Mouse (Mus musculus) brown adipose tissue, adult 24 weeks (tissue): ENCODE data around the gene Fbxl20. TPM values are rescaled to one million over a fixed set of nuclear protein-coding genes. Genes with fewer than 3 reads are reported as not detected.

ENCODE experiments used
- H3K27ac ChIP-seq: fragments of 200-500 bp; replicated peaks from 2 replicates; pipeline ENCODE4 v1.5.1; 2012; ENCODE audit warnings: low read depth, mild to moderate bottlenecking, low read length
- H3K4me1 ChIP-seq: fragments of 200-500 bp; 2 replicates; pipeline ENCODE4 v1.6.1; 2012; ENCODE audit warnings: low read length, mixed read lengths; ENCODE audit not compliant: control insufficient read depth, insufficient read depth, insufficient read length
- H3K4me3 ChIP-seq: fragments of 200-500 bp; 2 replicates; pipeline ENCODE4 v1.5.1; 2012; ENCODE audit warnings: low read depth, mild to moderate bottlenecking, low read length, moderate library complexity; ENCODE audit not compliant: insufficient read depth
- polyA plus RNA-seq: library from polyadenylated mRNA; stranded (reverse); fragments of >200 nt; gene quantifications from 2 replicates; pipeline ENCODE4 v1.2.4, GENCODE M21; 2012; ENCODE audit not compliant: missing spikeins, insufficient read depth, insufficient read length

The Fbxl20 gene
- polyA plus RNA-seq, 1 experiment, result 14.1 TPM

DNA sequence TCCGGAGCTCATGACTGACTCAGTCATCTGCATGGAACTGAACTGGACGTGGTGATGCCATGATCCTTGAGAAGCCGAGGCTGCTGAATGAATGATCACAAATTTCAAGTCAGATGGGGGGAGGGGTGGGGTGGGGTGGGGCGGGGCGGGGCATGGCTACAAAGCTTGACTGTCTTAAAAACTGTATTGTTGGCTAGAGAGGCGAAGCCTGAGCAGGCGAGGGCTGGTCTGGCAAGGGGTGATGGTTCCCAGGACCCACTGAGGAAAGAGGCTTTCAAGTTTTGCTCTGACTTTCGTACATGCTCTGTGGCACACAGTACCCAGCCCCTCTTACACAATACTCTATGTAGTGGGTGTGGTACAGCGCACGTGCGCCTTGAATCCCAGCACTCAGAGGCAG is 12.4 kb downstream of the Fbxl20 start:
- H3K27ac ChIP-seq, result no peak overlapping the region
- H3K4me1 ChIP-seq, result peaks cover 29% of the 10 kb centered on the region

GRCm38 (mm10) chr11:98134951-98135350 is 15.3 kb downstream of the Fbxl20 start:
- H3K4me1 ChIP-seq, result peaks cover 26% of the 10 kb centered on the region
- H3K27ac ChIP-seq, result 0 out of 2 replicates have a peak overlapping the region, but pooled peaks have one; percentile 15
- no peak overlapping the region for H3K4me3 ChIP-seq

More for the DNA sequence above, 12.4 kb downstream of the Fbxl20 start:
- H3K4me3 ChIP-seq, result no peak overlapping the region

DNA sequence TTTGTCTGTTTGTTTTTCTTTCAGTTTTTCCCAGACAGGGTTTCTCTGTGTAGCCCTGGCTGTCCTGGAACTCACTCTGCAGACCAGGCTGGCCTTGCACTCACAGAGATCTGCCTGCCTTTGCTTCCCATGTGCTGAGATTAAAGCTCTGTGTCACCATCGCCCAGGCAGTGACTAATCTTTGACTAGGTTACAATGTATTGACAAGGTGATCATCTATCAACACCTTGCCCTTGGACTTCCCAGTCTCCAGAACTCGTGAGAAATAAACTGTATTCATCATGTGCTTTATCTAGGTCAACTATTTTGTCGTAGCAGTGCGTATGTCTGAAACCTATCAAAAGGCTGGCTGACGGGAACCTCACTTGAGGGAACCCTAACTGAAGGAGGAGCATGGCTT is 26.8 kb downstream of the Fbxl20 start:
- Histone ChIP-seq H3K4me1 (0 out of 2 replicates have a peak, but pooled peaks cover 2% of the 10 kb centered on the region), H3K27ac (no peak overlapping the region), H3K4me3 (no peak overlapping the region)

DNA sequence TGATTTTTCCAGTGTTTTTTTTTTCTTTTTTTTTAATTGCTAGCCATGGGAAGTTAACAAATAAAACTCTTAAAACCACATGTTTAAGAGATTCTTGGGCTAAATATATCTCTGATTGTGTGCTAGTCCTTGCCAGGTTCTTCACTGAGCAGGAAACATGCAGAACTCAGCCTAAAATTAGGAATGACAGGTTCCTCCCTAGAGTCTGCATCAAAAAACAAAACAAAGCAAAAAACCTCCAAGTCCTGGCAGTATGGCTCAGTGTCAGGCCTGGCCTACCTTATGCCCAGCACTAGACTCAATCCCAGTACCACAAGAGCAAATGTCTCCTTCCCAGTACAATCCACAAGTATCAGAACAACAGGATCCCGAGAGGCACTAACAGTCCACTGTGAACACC is 35.8 kb downstream of the Fbxl20 start:
- Histone ChIP-seq H3K27ac (peak overlapping the region; percentile 96), H3K4me3 (no peak overlapping the region), H3K4me1 (peaks cover 9% of the 10 kb centered on the region; the same call in 1 of the 2 replicates)

GRCm38 (mm10) chr11:98113504-98113903 is 36.7 kb downstream of the Fbxl20 start:
- peaks cover 9% of the 10 kb centered on the region; the same call in 1 of the 2 replicates for H3K4me1 ChIP-seq
- H3K4me3 ChIP-seq, result no peak overlapping the region
- peak overlapping the region; percentile 58 for H3K27ac ChIP-seq

DNA sequence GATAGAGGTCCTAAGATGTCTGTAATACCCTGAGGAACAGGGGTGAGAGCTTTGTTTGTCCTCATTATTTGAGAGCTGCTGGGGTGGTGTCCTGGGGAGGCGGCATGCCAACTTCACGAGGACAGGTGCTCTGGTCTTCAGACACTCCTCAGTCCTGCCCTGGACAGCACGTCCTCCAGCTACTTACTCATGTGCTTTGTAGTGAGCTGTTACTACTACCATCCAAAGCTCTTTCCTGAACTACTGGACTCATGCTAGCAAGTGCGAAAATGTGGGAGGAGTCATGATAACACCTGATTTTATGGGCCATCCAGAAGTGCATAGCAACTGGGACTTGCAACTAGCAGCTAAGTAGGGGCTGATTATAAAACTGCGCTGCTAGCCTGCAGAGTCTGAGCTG is 40.5 kb downstream of the Fbxl20 start:
- Histone ChIP-seq H3K4me1 (peaks cover 4% of the 10 kb centered on the region; the same call in 1 of the 2 replicates), H3K27ac (no peak overlapping the region), H3K4me3 (no peak overlapping the region)

GRCm38 (mm10) chr11:98101332-98101731 is 48.9 kb downstream of the Fbxl20 start:
- H3K27ac ChIP-seq, result no peak overlapping the region
- no peaks in the 10 kb centered on the region for H3K4me1 ChIP-seq
- H3K4me3 ChIP-seq, result no peak overlapping the region

DNA sequence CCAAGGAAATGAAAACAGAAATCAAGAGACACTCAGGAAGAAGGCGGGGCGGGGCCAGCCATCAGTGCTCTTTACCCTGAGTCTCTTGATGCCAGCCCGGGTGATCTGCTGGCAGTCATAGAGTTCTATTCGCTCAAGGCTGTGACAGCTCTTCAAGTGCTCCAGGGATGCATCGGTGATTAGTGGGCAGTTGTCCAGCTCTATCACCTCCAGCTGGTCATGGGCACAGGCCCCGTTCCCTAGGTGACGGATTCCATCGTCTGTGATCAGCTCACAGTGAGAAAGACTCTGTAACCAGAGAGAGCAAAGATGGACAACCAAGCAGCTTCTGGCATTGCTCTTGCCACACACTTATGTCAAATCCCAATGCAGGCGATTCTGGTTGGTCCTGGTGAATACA is 59.6 kb downstream of the Fbxl20 start:
- no peak overlapping the region for H3K4me3 ChIP-seq
- H3K27ac ChIP-seq, result no peak overlapping the region
- no peaks in the 10 kb centered on the region for H3K4me1 ChIP-seq

GRCm38 (mm10) chr11:98088224-98088623 is 62.0 kb downstream of the Fbxl20 start:
- no peak overlapping the region for H3K27ac ChIP-seq
- no peaks in the 10 kb centered on the region for H3K4me1 ChIP-seq
- H3K4me3 ChIP-seq, result no peak overlapping the region

DNA sequence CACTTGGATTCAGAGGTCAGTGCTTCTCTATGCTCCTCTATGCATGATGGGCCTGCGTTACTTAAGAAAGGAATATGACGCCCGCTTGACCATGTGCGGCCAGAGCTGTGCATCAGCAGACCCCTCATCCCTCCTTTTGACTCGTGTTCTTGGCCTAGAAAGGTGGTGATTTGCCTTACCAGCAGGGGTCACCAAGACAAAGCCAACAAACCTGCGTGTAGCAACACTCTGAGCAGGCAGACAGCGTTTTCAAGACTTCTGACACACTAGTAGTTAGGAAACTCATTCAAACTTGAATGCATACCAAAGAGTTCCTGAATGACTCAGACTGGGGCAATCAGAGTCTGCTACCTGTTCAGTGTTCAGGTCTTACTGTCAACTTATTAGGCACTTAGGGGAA is 63.6 kb downstream of the Fbxl20 start:
- no peak overlapping the region for H3K27ac ChIP-seq

DNA sequence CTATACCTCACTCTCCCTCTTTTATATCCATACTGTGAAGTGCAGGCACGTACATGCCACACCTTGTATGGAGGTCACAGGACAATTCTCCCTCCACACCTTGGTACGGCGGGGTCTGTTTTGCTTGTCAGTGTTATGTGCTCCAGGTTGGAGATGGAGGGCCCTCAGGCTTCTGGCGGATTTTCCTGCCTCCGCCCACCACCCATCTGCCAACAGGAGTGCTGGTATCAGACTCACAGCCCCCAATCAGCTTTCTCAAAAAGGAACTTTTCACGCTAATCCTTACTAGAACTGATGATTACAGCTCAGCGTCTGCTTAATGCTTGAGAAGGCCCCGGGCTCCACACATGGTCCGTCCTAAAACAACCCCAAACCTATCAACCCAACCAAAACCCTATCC is 64.1 kb downstream of the Fbxl20 start:
- no peak overlapping the region for H3K4me3 ChIP-seq
- no peaks in the 10 kb centered on the region for H3K4me1 ChIP-seq
- no peak overlapping the region for H3K27ac ChIP-seq

More for the DNA sequence above, 63.6 kb downstream of the Fbxl20 start:
- Histone ChIP-seq H3K4me1 (no peaks in the 10 kb centered on the region), H3K4me3 (no peak overlapping the region)

GRCm38 (mm10) chr11:98082745-98083144 is 67.5 kb downstream of the Fbxl20 start:
- Histone ChIP-seq H3K4me3 (no peak overlapping the region), H3K4me1 (no peaks in the 10 kb centered on the region), H3K27ac (no peak overlapping the region)

DNA sequence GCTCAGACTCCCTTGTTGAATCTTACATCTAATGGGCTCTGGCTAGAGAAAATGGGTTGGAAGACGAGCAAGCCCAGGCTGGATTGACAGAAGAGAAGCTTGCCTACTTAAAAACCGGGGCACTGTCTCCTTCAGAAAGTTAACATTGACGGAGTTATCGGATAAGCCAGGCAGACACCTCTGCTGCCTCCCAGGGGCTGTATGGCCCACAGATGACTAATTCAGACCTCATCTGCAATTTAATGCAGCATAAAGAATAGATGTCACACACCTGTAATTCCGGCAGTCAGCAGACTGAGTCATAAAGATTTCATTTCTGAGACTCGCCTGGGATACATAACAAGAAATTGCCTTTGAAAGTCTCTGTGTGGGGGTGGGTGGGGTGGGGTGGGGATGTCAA is 69.8 kb downstream of the Fbxl20 start:
- Histone ChIP-seq H3K4me3 (no peak overlapping the region), H3K4me1 (no peaks in the 10 kb centered on the region), H3K27ac (no peak overlapping the region)

- H3K4me3 ChIP-seq, result no peak overlapping the region
- no peak overlapping the region for H3K27ac ChIP-seq
Measured at GRCm38 (mm10) chr11:98077086-98077485, 73.1 kb downstream of the Fbxl20 start.

GRCm38 (mm10) chr11:98075195-98075808 is 74.9 kb downstream of the Fbxl20 start:
- Histone ChIP-seq H3K4me3 (no peak overlapping the region), H3K4me1 (no peaks in the 10 kb centered on the region), H3K27ac (no peak overlapping the region)

More at GRCm38 (mm10) chr11:98077086-98077485, 73.1 kb downstream of the Fbxl20 start:
- no peaks in the 10 kb centered on the region for H3K4me1 ChIP-seq

DNA sequence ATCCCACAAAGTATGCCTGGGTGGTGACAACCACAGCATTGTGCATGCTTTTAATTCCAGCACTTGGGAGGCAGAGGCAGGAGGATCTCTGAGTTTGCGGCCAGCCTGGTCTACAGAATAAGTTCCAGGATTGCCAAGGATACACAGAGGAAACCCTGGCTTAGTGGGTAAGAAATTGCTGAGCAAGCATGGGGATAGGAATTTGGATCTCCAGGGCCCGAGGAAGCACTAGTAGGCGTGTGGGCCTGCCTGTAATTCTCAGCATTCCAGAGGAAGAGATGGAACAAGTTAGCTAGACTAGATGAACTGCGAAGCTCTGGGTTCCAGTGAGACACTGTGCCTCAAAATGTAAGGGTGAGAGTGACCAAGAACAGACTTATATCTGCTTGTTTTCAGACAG is 76.8 kb downstream of the Fbxl20 start:
- Histone ChIP-seq H3K27ac (no peak overlapping the region), H3K4me3 (no peak overlapping the region), H3K4me1 (no peaks in the 10 kb centered on the region)
